Mouse (Mus musculus): ENCODE results near the gene Chsy1.

- TF ChIP-seq CTCF (IDR thresholded peaks at IDR 0.05; ENCODE audit: extremely low read depth, insufficient read depth, low read length) = no peak
- TF ChIP-seq POLR2A (IDR thresholded peaks at IDR 0.05; ENCODE audit: extremely low read depth, insufficient read depth, low read length) = no peak
These were observed 76.1 kb downstream of the Chsy1 start for GRCm38 (mm10) chr7:66185370-66185769.
